Mouse (Mus musculus) cerebellum, postnatal 10 days (tissue): ENCODE results near the gene Syn3.
"Not testable (repeated sequence)": the region's sequence is repeated elsewhere in the genome, so short reads cannot be mapped to it uniquely, and the experiment has no call there.

Experiments used
- DNase-seq, 2 experiments: peaks; one replicate each; pipeline ENCODE4 v3.0.0; 2021; ENCODE audit warnings: mixed read lengths in 2 of 2

Syn3 gene

DNA sequence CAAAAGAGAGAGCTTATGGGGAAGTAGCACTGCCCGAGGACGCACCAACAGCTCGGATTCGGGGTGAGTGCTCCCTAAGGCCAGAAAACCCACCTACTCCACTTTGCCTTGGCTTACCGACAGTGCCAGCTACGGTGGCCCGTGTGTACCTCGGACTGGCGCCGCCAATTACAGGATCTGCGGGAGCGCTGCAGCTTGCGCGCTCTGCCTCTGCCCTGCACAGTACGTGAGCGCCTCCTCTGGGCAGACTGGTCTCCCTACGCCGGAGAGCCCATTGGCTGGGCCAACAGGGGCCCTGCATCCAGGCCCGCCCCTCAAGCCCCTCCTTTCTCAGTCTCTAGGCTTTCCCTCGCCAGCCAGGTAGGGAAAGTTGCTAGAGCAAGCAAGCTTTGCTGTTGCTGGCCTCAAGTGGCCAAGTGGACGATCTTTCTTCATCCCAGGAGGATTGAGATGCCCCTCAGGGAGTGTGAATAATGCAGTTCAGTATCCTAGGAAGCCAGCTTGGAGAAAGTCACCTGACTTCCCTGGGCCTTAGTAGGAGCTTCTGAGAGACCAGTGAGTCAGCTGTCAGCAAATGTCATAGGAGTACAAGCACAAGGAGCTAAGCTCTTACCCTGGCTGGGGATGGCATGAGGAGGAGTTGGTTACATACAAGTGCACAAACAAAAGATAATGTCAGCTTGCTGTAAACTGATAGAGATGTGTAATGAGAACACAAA, at the start of gene Syn3:
Syn3 (minus strand) TSS at position 224 of the 719 bp plus-strand sequence.
- peak; percentile 98 to 99 for DNase-seq

DNA sequence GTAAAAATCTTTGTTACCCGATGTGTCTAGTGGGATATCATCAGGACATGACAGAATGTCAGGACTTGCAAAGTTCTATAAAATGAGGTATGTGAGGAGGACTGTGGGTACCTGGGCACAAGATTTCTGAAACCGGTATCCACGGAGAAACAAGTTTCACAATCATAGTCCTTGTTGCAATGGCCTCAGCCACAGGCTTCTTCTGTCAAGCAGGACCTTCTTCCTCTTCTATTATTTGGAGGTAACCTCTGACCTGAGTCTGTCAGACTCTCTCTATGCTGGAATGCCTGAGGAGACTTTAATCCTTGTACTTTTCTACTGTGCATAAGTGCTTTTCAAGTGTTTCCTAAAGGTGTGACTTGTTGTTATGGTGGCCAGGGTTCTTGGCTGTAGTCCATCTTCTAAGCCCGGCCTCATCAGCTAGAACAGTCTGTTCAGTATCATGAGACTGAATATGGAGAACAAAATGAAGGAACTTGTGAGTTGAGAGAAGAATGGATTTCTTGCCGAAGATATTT, 27.7 kb upstream of the Syn3 start:
- not testable (repeated sequence) for DNase-seq

DNA sequence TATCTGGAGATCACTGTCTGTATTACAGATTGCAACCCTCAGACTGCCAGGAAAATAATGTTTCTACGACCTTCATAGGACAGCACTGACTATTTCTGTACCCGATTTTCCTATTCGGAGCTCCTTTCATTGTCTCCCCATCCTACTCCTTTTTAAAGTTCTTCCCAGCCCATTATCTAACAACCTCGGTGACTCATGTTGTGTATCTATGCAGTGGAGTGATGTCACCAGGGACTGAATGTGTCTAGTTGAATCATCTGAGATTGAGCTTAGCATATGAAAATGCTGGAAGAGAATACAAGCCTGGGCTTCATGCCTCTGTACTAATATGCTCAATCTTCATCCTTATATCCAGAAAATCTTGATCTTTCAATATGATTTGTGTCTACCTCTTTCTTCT, 15.1 kb upstream of the Syn3 start:
- DNase-seq, result no peak

DNA sequence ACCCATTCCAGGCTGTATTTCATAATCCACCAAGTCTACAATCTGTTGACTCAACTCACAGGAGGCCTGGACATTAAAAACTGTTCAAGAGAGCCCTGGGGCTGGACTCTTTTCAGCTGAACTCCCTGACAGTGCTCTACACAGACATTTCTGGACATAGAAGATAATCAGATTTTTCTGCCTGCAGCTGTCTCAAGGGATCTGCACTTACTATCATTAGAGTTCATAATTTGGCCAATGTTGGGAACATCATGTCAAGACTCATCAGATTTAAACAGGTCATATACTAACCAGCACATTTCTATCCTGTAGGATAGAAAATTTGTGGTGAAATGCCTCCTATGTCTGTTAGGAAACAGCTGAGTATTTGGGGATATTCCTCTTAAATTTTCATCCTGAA, 12.2 kb upstream of the Syn3 start:
- no peak for DNase-seq

DNA sequence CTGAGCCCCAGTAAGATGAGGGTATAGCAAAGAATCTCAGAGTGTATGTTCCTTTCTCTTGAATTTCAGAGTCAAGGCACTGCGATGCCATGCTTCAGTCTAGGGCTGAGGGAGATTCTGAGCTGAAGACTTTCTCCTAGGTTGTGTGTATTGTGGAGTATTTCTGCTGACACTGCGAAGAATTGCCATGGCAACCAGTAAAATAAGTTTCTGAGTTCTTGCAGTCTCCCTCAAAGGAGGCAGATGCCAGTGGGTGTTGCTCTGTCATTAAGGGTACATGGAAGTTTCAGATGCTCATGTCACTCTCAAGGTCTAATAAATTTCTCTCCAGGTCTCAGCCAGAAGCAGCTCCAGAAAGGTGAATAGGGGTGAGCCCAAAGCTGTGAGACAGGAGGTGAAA, 3.4 kb upstream of the Syn3 start:
- no peak for DNase-seq

DNA sequence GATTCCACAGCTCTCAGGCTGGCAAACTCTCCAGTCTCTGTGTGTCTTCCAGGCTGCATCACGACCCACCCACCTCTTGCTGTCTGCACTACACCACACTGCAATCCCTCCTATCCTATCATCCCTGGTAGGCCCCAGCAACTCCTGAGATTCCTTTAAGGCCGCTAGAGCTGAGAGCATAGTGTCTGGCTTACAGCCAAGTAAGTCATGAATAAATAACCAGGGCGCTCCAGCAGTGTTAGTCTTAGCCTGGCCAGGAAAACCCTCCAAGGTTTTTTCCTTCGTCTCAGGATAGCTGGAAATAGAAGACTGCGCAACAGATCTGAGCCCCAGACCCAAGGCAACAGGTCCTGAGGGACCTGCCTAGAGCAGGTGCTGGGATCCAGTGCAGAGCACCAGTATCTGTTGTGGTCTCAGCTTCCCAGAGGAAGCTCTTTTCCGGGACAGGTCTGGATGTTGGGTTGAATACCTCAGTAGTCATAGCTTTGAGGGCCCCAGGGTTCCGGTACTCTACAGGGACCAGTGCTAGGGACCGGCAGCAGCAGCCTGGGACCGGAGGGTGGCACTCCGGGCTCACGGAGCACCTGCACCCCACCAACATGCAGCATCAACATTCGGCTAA, 534 bp downstream of the Syn3 start:
- peak; percentile 69 to 83 for DNase-seq

DNA sequence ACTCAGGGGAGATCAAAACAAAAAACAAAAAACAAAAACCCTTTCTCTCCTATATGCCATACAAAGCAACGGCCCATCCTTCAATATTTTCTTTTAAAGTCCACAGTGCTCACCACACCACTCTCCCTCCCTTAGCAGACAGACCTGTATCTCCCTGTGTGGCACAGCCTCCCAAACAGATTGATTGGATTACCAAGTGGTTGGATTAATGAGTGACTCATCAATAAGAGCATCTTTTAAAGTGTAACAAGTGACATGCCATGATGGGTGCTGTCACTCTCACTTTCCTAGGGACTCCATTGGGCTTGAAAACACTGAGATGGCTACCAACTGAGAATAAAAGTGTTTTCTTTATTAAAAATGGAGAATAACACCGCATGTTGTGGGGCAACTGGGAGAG, 2.8 kb downstream of the Syn3 start:
- DNase-seq, result no peak

DNA sequence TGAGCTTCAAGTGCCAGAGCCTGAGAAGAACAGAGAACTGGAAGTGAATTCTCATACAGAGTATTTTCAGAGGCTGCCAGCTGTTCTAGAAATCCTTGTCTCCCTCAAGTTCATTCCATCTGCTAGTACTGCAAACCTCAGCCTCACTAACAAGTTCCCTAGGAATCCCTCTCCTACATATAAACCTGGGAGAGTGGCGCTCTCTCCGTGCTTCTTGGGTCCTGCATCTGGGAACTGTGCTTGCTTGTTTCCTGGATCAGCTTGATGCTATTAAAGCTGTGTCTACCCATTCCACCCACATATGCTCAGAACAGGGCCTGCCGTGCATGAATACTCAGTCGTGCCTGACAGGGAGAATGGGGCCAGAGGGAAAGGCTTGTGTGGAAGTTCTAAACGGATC, 5.6 kb downstream of the Syn3 start:
- no peak for DNase-seq

DNA sequence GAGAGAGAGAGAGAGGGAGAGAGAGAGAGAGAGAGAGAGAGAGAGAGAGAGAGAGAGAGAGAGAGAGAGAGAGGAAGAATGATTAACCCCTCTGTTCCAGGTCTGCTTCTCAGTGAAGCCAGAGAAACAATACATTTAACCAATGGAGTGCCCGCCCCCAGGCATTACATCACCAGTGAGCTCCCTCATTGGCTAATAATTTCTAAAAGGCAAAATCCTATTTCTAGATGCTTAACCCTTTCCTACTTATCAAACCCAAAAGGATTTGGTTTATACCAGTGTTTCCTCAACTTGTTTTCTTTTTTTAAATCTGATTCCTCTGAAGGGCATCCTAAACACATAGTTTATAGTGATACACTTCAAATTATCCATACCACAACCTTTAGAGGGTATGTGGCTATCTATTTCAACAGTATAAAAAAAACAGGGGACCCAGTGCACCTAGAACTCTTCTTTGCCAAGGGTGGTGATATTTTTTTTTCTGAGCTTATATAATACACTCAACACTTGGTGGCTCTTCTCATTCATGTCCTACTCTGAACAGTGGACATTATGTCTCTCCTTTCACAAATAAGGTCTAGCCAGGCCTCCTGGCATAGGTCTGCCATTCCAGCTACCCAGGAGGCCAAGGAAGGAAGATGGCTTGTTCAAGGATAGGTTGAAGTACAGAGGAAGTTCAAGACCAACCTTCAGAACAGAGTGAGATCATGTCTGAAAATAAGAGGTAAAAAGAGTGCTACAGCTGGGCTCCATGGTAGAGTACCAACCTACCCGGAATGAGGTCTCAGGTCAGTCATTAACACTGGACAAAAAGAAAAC, 6.4 kb downstream of the Syn3 start:
- peak; percentile 86 for DNase-seq

DNA sequence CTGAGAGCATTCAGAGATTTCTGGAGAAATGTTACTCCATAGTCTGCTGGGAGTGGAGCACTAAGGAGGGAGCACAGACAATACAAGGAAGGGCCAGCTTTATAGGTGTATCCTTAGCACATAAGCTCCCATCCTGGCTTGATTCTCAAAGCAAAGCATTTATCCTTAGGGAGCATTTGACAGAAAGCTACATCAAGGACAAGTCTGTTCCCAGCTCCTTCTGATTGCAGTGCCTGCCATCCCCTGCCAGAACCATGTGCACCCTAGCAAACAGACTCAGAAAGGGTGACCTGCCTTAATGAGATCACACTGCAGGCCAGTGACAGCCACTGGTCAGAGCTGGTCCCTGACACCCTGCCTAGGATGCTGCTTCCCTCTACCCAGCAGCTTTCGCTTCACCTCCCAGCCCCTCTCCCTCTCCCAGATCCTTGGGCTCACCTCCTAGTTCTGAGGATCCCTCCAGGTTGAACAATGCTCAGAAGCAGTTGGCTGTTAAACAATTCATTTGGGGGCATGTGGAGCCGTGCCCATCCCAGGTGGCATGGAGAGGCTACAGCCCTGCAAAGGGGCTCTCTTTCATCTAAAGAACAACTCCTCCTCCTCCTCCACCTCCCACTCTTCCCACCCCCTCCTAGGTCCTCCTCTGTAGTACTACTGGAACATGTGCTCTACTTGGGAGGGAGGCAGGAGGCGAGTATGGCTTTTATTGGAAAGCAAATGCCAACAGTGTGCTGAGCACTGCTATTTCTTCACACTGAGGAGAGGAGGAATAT, 7.2 kb downstream of the Syn3 start:
- DNase-seq, result peak; percentile 79 to 80

DNA sequence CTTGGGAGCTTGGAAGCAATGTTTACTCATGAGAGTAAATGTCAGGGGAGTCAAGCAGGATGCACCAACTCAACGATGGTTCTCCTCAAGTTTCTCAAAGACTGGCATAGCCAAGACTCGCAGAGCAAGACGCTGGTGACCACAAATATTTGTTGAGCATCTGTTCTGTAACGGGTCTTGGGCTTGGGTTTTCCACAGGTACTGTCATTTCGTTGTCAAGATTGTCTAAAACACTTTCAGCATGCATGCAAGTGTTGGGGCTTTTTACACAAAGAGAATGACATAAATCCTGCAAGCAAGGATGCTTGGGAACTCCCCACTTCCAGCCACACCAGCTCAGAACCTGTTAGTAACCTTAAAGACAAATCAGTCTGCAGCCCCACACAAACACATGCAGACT, 10.2 kb downstream of the Syn3 start:
- no peak for DNase-seq

DNA sequence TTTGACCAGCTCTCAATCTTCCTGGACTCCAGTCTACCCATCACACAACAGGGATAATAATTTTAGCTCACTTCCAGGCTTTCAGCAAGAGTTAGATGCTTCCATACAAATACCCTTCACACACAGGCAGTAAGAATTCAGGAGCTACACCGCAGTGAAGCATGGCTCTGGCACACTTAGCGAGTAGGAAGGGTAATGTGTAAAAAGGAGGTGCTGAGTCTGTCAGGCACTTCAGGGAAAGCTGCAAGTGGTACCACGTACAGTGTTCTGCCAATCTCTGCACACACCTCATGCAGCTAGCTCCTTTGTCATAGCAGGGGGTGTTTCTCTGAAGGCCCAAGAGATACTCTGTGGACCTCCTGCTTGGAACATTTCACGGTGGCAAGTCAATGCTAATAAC, 12.7 kb downstream of the Syn3 start:
- DNase-seq, result no peak

DNA sequence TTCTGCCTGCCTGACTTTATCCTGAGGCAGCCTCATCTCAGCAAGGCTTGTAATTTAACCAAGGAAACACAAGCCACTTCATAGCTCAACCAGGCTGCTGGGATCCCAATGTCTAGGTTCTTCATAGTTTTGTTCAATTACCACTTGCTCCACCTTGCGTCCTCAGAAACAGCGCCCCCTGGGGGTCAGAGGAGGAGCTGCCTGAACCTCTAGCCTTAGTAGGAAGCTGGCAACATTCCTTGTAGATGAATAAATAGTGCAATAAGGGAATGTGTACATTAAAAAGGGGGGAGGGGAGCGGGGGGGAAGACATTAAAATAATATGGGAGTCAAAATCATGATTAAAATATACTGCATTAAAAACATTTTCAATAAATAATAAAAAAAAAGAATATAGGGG, 14.7 kb downstream of the Syn3 start:
- DNase-seq, result peak; percentile 71 to 83

DNA sequence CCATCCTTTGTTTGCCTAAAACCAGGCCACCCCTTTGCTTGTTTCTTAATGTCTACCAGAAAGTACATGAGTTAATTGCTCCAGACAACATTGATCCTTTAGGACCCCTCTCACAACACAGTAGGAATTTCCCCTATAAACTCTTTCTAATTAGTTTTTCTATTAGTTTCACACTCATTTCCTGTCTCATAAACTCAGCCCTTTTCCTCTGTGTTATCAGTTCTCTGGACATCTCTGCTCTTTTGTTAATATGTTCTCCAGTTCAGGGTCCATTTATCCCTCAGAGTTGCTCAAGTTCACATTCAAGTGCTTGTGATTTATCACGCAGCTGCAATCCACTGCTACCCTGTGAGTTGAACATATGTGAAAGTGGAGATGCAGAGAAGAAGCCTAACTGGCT, 16.2 kb downstream of the Syn3 start:
- DNase-seq, result no peak

DNA sequence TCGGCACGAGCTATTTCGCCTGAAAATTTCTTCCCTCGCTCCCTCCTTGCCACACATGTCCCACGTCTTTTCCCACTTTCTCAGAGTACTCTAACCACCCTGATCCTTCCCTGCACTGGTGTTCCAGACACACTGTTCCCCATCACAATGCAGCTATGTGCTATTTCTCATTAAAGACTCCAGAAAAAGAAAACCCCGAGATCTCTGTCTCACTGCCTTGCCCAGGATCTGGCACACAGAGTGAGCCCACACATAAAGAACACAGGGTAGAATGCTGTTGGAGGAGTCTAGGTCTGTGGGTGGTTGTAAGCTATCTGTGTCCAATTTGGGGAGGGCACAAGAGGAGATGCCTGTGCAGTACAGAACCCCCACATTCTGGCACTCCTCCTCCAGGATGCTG, 18.0 kb downstream of the Syn3 start:
- no peak for DNase-seq

DNA sequence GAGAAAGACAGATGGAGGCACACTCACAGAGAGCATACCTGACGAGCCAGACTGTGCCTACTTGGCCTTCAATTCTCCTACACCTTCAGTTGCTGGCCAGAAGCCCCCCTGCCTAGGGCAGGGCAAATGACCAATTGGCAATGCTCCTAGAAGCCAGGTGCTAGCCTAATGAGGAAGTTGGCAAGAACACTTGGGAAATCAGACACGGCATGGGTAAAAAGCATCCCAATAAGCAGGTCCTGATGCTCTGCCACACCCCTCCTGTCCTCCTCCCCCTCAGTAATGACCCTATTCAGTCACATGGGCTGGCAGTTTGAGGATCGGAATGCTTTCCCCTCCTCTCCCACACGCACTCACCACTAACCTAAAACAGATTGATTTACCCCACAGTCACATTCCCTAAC, 19.0 kb downstream of the Syn3 start:
- DNase-seq, result peak; percentile 97 to 98

DNA sequence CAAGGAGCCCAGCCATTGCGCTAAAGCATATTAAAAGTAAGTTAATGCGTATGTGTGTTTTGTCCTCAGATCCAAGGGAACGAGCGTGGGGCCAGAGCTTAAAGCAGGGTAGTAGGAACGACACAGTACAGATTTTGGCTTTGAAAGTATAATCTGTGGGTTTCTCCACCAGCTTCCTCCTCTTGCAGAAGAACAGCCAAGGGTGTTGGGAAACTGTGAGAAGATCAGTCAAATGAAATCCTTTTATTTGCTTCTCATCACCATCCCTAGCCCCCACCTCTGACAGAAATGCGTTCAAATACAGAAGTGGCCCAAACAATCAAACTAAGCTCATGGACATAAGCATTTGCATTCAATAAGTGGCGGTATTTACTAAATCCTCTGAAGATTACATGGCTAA, 22.0 kb downstream of the Syn3 start:
- DNase-seq, result no peak

DNA sequence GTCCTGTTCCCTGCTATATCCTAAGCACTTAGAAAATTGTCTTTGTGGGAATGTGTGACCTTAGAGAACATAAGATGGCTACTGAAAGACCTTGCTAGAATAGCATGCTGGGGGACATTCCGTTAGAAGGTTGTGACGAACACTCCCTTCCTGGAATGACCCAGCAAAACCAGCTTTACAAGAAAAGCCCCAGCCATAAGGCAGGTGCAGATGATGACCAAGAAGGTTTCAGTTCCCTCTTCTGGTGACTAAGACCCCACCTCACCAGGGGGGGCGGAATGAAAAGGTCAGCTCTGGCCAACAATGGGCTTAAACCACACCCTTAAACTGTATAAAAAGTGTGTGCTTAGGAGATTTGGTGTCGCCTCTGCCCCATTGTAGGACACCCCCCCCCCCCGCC, 23.4 kb downstream of the Syn3 start:
- DNase-seq, result no peak

DNA sequence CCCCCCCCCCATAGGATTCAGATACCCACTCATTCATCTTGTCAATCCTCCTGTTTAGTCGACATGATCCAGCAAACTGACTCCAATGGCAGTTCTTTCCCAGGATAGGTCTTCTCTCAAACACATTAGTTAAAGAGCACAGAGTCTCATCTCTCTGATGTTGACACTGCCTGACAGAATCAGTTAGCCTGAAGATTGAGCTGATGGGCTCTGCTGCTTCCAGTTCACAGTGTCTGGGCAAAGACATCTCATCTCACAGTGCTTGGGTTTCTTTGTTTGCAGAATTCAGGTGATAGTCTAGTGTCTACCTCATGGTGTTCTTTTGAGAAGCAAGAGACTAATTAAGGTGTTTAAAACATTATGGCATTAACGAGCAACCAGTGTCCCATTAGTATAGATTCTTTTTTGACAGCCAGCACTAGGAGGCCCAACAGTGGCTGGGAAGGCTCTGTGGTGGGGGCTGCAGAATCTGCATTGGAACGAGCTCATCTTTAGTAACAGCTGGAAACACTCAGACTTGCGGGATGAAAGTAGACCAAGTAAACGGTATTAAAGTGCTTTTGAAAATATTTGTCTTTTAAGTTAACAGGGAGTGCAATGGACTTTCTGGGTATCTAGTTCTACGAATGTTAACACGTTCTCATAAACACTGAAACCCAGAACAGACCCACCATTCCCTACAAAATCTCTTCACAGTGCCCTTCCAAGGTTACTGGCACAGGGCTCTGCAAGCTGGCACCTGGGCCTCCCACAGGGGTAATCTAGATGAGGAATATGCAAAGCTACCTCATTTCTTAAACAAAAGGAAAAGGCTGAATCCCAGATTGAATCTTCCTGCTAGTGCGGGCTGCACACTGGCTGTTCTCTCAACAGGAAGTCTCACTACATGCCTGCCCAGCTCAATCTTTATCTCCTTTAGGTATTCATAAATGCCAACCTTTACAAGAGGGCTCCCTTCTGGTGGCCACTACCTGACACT, 24.2 kb downstream of the Syn3 start:
- DNase-seq, result peak in 1 of 2 experiments; percentile 69

DNA sequence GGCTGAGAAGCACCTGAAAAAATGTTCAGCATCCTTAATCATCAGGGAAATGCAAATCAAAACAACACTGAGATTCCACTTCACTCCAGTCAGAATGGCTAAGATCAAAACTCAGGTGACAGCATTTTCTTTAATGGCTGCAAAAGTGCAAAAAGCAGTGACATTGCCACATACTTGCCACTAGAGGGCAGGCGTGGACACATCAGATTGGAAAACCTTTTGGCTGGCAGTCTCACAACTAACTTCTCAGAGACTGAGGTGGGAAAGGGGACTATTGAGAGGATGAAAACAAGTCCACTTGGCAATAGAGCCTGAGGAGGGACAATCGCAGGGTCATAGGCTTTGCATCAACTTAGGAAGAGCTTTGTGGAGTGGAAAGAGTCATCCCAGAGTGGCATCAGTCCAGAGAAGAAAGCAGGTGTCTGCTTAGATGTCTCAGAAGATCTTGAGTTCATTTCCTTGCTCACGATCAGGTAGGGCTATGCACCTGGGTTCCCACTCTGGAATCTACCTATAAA, 25.0 kb downstream of the Syn3 start:
- DNase-seq, result peak; percentile 74 to 80
